Mouse (Mus musculus) neural tube, embryonic 13.5 days (tissue): Measurements from ENCODE around the gene Mmp21. TPM values are rescaled to one million over a fixed set of nuclear protein-coding genes. Genes with fewer than 3 reads are reported as not detected.

Experiments
- ATAC-seq: fragments of 200-750 bp; cut with Nextera tagmentation; 2 replicates; pipeline ENCODE4 v1.8.0; 2017; ENCODE audit warnings: low read depth, mild to moderate bottlenecking, moderate TSS enrichment, moderate library complexity
- H3K27ac ChIP-seq: fragments of 300-500 bp; sonication (generic); replicated peaks from 2 replicates; pipeline ENCODE4 v1.5.1; 2015; ENCODE audit warnings: moderate library complexity, mild to moderate bottlenecking, inconsistent platforms
- H3K27me3 ChIP-seq: fragments of 300-500 bp; sonication (generic); 2 replicates; pipeline ENCODE4 v1.6.1; 2015; ENCODE audit warnings: mild to moderate bottlenecking, inconsistent platforms
- H3K36me3 ChIP-seq: fragments of 300-500 bp; sonication (generic); 2 replicates; pipeline ENCODE4 v1.6.1; 2015; ENCODE audit warnings: mild to moderate bottlenecking, inconsistent platforms
- H3K4me1 ChIP-seq: fragments of 300-500 bp; sonication (generic); replicated peaks from 2 replicates; pipeline ENCODE4 v1.6.1; 2015; ENCODE audit warnings: inconsistent platforms
- H3K4me2 ChIP-seq: fragments of 300-500 bp; sonication (generic); 2 replicates; pipeline ENCODE4 v1.6.1; 2015; ENCODE audit warnings: inconsistent platforms, mild to moderate bottlenecking, moderate library complexity
- H3K4me3 ChIP-seq: fragments of 300-500 bp; sonication (generic); 2 replicates; pipeline ENCODE4 v1.5.1; 2015; ENCODE audit warnings: mild to moderate bottlenecking, inconsistent platforms
- H3K9ac ChIP-seq: fragments of 300-500 bp; sonication (generic); 2 replicates; pipeline ENCODE4 v1.6.1; 2015; ENCODE audit warnings: moderate library complexity, mild to moderate bottlenecking, inconsistent platforms
- H3K9me3 ChIP-seq: fragments of 300-500 bp; sonication (generic); 2 replicates; pipeline ENCODE4 v1.6.1; 2016; ENCODE audit warnings: inconsistent platforms
- WGBS: fragments of 180-500 bp; shearing (Covaris S2); methylation state at CpG from one replicate; pipeline ENCODE4 v1.1.7; 2015; 5-methylcytosine and 5-hydroxymethylcytosine counted together
- polyA plus RNA-seq: library from polyadenylated mRNA; unstranded; fragments of >200 nt; fragmentation: Nextera tagmentation; extraction: Ambion mirVana; gene quantifications from 2 replicates; pipeline ENCODE4 v1.2.1, GENCODE M21; 2015

The Mmp21 gene
- polyA plus RNA-seq = not detected in 2 replicates

- Histone ChIP-seq H3K27ac (no peak within 1 kb of the TSS), H3K4me3 (no peak within 1 kb of the TSS), H3K27me3 (no peaks in the 10 kb centered on the region), H3K36me3 (peaks cover 22% of the 10 kb centered on the region), H3K9ac (no peak within 1 kb of the TSS), H3K4me2 (no peak within 1 kb of the TSS), H3K9me3 (no peaks in the 10 kb centered on the region), H3K4me1 (no peaks in the 10 kb centered on the region; the same call in 1 of the 2 replicates)
- ATAC-seq = no peak
- WGBS = 82% methylated on average over 3 of the region's 3 CpGs
These were observed at the start of gene Mmp21 for GRCm38 (mm10) chr7:133679961-133680360. Gene Mmp21 (minus strand): TSS chr7:133680061.

GRCm38 (mm10) chr7:133729351-133729750 is 49.5 kb upstream of the Mmp21 start:
- Histone ChIP-seq H3K4me2 (no peak overlapping the region), H3K4me3 (no peak overlapping the region), H3K36me3 (peaks cover 25% of the 10 kb centered on the region), H3K9me3 (no peaks in the 10 kb centered on the region), H3K27me3 (no peaks in the 10 kb centered on the region), H3K27ac (no peak overlapping the region), H3K9ac (no peak overlapping the region), H3K4me1 (no peaks in the 10 kb centered on the region; the same call in 1 of the 2 replicates)
- ATAC-seq = no peak
- WGBS = 77% methylated on average over 5 of the region's 5 CpGs

GRCm38 (mm10) chr7:133727027-133727426 is 47.2 kb upstream of the Mmp21 start:
- no peaks in the 10 kb centered on the region for H3K9me3 ChIP-seq
- ATAC-seq = no peak
- peaks cover 29% of the 10 kb centered on the region for H3K36me3 ChIP-seq
- H3K4me1 ChIP-seq = no peaks in the 10 kb centered on the region; the same call in 1 of the 2 replicates
- 83% methylated on average over 6 of the region's 6 CpGs for WGBS
- no peak overlapping the region for H3K9ac ChIP-seq
- H3K4me3 ChIP-seq = no peak overlapping the region
- no peak overlapping the region for H3K27ac ChIP-seq
- no peak overlapping the region for H3K4me2 ChIP-seq
- H3K27me3 ChIP-seq = no peaks in the 10 kb centered on the region

- Histone ChIP-seq H3K36me3 (peaks cover 44% of the 10 kb centered on the region), H3K27me3 (no peaks in the 10 kb centered on the region), H3K27ac (no peak overlapping the region; the same call in 1 of the 2 replicates), H3K4me1 (no peaks in the 10 kb centered on the region; the same call in 1 of the 2 replicates), H3K9ac (no peak overlapping the region), H3K4me2 (no peak overlapping the region), H3K9me3 (no peaks in the 10 kb centered on the region), H3K4me3 (no peak overlapping the region)
- no peak for ATAC-seq
- 88% methylated on average over 10 of the region's 10 CpGs for WGBS
These were observed 45.7 kb upstream of the Mmp21 start for GRCm38 (mm10) chr7:133725571-133725970.

GRCm38 (mm10) chr7:133724844-133725243 is 45.0 kb upstream of the Mmp21 start:
- no peak for ATAC-seq

GRCm38 (mm10) chr7:133720616-133721015 is 40.8 kb upstream of the Mmp21 start:
- Histone ChIP-seq H3K4me1 (no peaks in the 10 kb centered on the region; the same call in 1 of the 2 replicates), H3K27ac (no peak overlapping the region)

More at GRCm38 (mm10) chr7:133724844-133725243, 45.0 kb upstream of the Mmp21 start:
- no peak overlapping the region for H3K4me3 ChIP-seq
- no peaks in the 10 kb centered on the region for H3K27me3 ChIP-seq
- WGBS = 73% methylated on average over 10 of the region's 10 CpGs
- no peak overlapping the region for H3K27ac ChIP-seq
- H3K4me2 ChIP-seq = no peak overlapping the region
- no peaks in the 10 kb centered on the region for H3K9me3 ChIP-seq
- H3K4me1 ChIP-seq = no peaks in the 10 kb centered on the region; the same call in 1 of the 2 replicates
- no peak overlapping the region for H3K9ac ChIP-seq
- peaks cover 51% of the 10 kb centered on the region for H3K36me3 ChIP-seq

GRCm38 (mm10) chr7:133718580-133718979 is 38.7 kb upstream of the Mmp21 start:
- H3K9ac ChIP-seq = no peak overlapping the region
- no peak overlapping the region for H3K4me3 ChIP-seq
- H3K36me3 ChIP-seq = peaks cover 100% of the 10 kb centered on the region
- no peaks in the 10 kb centered on the region for H3K4me1 ChIP-seq
- H3K4me2 ChIP-seq = no peak overlapping the region
- 94% methylated on average over 1 of the region's 1 CpGs for WGBS
- H3K27me3 ChIP-seq = no peaks in the 10 kb centered on the region
- H3K27ac ChIP-seq = no peak overlapping the region
- no peak for ATAC-seq
- no peaks in the 10 kb centered on the region for H3K9me3 ChIP-seq

More at GRCm38 (mm10) chr7:133720616-133721015, 40.8 kb upstream of the Mmp21 start:
- no peak overlapping the region for H3K4me3 ChIP-seq
- ATAC-seq = no peak
- H3K9ac ChIP-seq = no peak overlapping the region
- H3K9me3 ChIP-seq = no peaks in the 10 kb centered on the region
- H3K27me3 ChIP-seq = no peaks in the 10 kb centered on the region
- no peak overlapping the region for H3K4me2 ChIP-seq
- H3K36me3 ChIP-seq = peaks cover 94% of the 10 kb centered on the region
- 86% methylated on average over 11 of the region's 11 CpGs for WGBS

GRCm38 (mm10) chr7:133715387-133715786 is 35.5 kb upstream of the Mmp21 start:
- WGBS = 88% methylated on average over 4 of the region's 4 CpGs
- no peak for ATAC-seq
- H3K36me3 ChIP-seq = peaks cover 85% of the 10 kb centered on the region

GRCm38 (mm10) chr7:133707301-133707700 is 27.4 kb upstream of the Mmp21 start:
- ATAC-seq = no peak
- Histone ChIP-seq H3K27me3 (no peaks in the 10 kb centered on the region), H3K4me3 (no peak overlapping the region), H3K27ac (no peak overlapping the region), H3K36me3 (peaks cover 4% of the 10 kb centered on the region), H3K9ac (no peak overlapping the region), H3K4me2 (no peak overlapping the region), H3K4me1 (peaks cover 15% of the 10 kb centered on the region), H3K9me3 (no peaks in the 10 kb centered on the region)
- WGBS = 89% methylated on average over 2 of the region's 2 CpGs

More at GRCm38 (mm10) chr7:133715387-133715786, 35.5 kb upstream of the Mmp21 start:
- Histone ChIP-seq H3K9me3 (no peaks in the 10 kb centered on the region), H3K27me3 (no peaks in the 10 kb centered on the region), H3K9ac (no peak overlapping the region), H3K27ac (no peak overlapping the region), H3K4me3 (no peak overlapping the region), H3K4me2 (no peak overlapping the region), H3K4me1 (no peaks in the 10 kb centered on the region)

GRCm38 (mm10) chr7:133703906-133704305 is 24.0 kb upstream of the Mmp21 start:
- Histone ChIP-seq H3K4me3 (no peak overlapping the region), H3K36me3 (peaks cover 7% of the 10 kb centered on the region; the same call in 1 of the 2 replicates), H3K4me2 (no peak overlapping the region), H3K27me3 (no peaks in the 10 kb centered on the region), H3K4me1 (peaks cover 7% of the 10 kb centered on the region), H3K27ac (no peak overlapping the region), H3K9ac (no peak overlapping the region), H3K9me3 (no peaks in the 10 kb centered on the region)
- 95% methylated on average over 7 of the region's 7 CpGs for WGBS
- ATAC-seq = no peak

- Histone ChIP-seq H3K4me1 (no peaks in the 10 kb centered on the region), H3K27me3 (no peaks in the 10 kb centered on the region), H3K4me2 (no peak overlapping the region), H3K9me3 (no peaks in the 10 kb centered on the region), H3K4me3 (no peak overlapping the region), H3K36me3 (peaks cover 14% of the 10 kb centered on the region), H3K9ac (no peak overlapping the region), H3K27ac (no peak overlapping the region)
- no peak for ATAC-seq
- WGBS = 93% methylated on average over 10 of the region's 10 CpGs
These were observed 22.5 kb upstream of the Mmp21 start for GRCm38 (mm10) chr7:133702333-133702732.

GRCm38 (mm10) chr7:133701366-133701765 is 21.5 kb upstream of the Mmp21 start:
- Histone ChIP-seq H3K27me3 (no peaks in the 10 kb centered on the region), H3K4me3 (no peak overlapping the region), H3K9ac (no peak overlapping the region), H3K9me3 (no peaks in the 10 kb centered on the region), H3K36me3 (peaks cover 24% of the 10 kb centered on the region), H3K27ac (no peak overlapping the region), H3K4me1 (no peaks in the 10 kb centered on the region), H3K4me2 (no peak overlapping the region)
- no peak for ATAC-seq
- 93% methylated on average over 7 of the region's 7 CpGs for WGBS

GRCm38 (mm10) chr7:133699885-133700284 is 20.0 kb upstream of the Mmp21 start:
- H3K27me3 ChIP-seq = no peaks in the 10 kb centered on the region
- peaks cover 28% of the 10 kb centered on the region for H3K36me3 ChIP-seq
- H3K4me2 ChIP-seq = no peak overlapping the region
- WGBS = 85% methylated on average over 4 of the region's 4 CpGs
- H3K9ac ChIP-seq = no peak overlapping the region
- H3K4me3 ChIP-seq = no peak overlapping the region
- no peaks in the 10 kb centered on the region for H3K4me1 ChIP-seq
- no peaks in the 10 kb centered on the region for H3K9me3 ChIP-seq
- no peak for ATAC-seq
- no peak overlapping the region for H3K27ac ChIP-seq
